Mouse (Mus musculus): ENCODE results near the gene Tiam2. TPM values are rescaled to one million over a fixed set of nuclear protein-coding genes. Genes with fewer than 3 reads are reported as not detected.
"Not testable (repeated sequence)": the region's sequence is repeated elsewhere in the genome, so short reads cannot be mapped to it uniquely, and the experiment has no call there.

The Tiam2 gene
- polyA plus RNA-seq, 1 experiment from 2014 or later, result 5.3 TPM

DNA sequence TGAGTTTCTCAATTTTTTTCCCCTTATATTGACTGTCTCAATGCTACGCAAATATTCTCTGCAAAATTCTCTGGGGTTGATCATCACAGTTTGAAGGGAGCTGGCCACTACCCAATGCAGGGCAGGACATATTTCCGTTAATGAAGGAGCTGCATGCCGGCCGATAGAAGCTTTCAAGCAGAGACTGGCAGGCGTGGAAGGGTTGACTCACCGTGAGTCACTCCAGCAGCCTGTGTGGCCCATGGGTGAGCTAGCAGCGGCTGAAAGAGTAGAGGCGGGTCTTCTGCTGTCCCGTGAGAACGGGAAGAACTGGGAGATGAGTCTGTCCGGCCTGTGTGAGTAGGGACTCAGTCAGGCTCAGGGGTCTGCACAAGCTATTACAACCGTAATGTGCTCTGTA lies 23.6 kb downstream of the Tiam2 start:
- no peak overlapping the region for H3K4me3 ChIP-seq
- H3K27me3 ChIP-seq (ENCODE audit: poor library complexity, severe bottlenecking), result no peaks in the 10 kb centered on the region
- WGBS, result 82% methylated on average over 12 of the region's 12 CpGs
- no peak overlapping the region for H3K27ac ChIP-seq
- DNase-seq (ENCODE audit: extremely low spot score, low spot score), result no peak
- H3K9me3 ChIP-seq, result no peaks in the 10 kb centered on the region
- peaks cover 21% of the 10 kb centered on the region for H3K4me1 ChIP-seq
- H3K36me3 ChIP-seq (replicated peaks), result no peaks in the 10 kb centered on the region

DNA sequence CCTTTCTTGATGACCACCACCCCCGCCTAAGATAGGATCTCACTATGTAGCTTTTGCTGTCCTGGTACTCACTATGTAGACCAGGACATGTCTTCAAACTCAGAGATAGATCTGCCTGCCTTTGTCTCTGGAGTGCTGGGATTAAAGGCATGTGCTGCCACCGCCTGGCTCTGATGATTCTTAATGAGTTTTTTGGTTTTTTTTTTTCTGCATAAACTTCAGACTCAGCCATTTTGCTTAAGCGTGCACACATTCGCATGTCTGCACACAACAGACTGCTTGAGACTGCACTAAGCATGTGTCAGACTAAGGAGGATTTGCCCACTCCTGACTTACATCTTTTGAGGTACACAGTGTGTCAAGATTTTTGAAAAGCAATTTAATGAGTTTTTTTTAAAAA lies 24.0 kb downstream of the Tiam2 start:
- WGBS, result 92% methylated on average over 4 of the region's 4 CpGs
- no peaks in the 10 kb centered on the region for H3K36me3 ChIP-seq (replicated peaks)
- DNase-seq (ENCODE audit: extremely low spot score, low spot score), result no peak
- no peaks in the 10 kb centered on the region for H3K9me3 ChIP-seq
- no peak overlapping the region for H3K27ac ChIP-seq
- no peaks in the 10 kb centered on the region for H3K27me3 ChIP-seq (ENCODE audit: poor library complexity, severe bottlenecking)
- H3K4me1 ChIP-seq, result peaks cover 20% of the 10 kb centered on the region
- no peak overlapping the region for H3K4me3 ChIP-seq

DNA sequence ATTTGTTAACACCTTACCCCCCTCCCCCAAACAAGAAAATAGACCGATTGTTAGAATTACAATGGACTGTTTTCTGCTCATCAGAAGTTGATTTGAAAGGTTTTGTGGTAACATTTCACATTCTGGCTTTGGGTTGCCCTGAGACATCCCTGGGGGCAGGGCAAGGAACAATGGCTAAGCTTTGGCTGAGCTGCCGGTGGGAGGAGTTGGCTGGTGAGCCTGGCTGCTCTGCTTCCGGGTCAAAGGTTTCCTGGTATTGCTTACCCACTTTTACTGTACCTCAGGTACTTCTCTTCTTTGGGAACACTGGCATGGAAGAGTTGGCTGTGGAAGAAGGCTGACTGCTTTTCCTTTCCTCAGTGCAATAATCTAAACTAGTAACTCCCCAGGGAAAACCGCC lies 25.3 kb downstream of the Tiam2 start:
- Histone ChIP-seq H3K4me3 (no peak overlapping the region), H3K4me1 (peaks cover 21% of the 10 kb centered on the region), H3K36me3 (replicated peaks) (no peaks in the 10 kb centered on the region), H3K27me3 (ENCODE audit: poor library complexity, severe bottlenecking) (no peaks in the 10 kb centered on the region), H3K27ac (no peak overlapping the region), H3K9me3 (no peaks in the 10 kb centered on the region)
- DNase-seq (ENCODE audit: extremely low spot score, low spot score), result no peak
- 71% methylated on average over 4 of the region's 4 CpGs for WGBS

DNA sequence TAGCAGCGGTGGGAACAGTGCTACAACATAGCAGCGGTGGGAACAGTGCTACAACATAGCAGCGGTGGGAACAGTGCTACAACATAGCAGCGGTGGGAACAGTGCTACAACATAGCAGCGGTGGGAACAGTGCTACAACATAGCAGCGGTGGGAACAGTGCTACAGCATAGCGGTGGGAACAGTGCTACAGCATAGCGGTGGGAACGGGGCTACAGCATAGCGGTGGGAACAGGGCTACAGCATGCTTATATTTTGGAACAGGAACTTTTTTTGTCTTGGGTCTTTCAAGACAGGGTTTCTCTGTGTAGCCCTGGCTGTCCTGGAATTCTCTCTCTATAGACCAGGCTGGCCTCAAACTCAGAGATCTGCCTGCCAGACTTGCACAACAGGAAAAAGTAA lies 26.8 kb downstream of the Tiam2 start:
- 97% methylated on average over 10 of the region's 10 CpGs for WGBS

DNA sequence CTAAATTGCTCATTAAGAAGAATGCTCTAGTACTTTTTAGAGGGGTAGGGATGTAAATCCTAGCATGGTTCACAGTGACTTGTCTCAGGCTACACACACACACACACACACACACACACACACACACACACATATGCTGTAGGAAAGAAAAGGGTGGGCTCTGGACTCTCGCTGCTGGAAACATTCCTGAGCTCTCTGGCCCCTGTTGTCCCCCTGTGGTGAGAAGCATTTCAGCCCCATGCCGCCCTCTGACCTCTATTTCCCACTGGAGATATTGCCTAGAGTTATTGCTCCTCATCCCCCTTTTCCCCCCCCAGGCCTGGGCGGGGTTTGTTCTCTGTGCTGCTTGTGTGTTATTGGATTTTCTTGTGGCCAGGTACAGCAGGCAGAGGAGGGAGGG lies 28.5 kb downstream of the Tiam2 start:
- no peak overlapping the region for H3K4me3 ChIP-seq
- no peaks in the 10 kb centered on the region for H3K27me3 ChIP-seq (ENCODE audit: poor library complexity, severe bottlenecking)
- no peaks in the 10 kb centered on the region for H3K9me3 ChIP-seq
- H3K36me3 ChIP-seq (replicated peaks), result no peaks in the 10 kb centered on the region
- peaks cover 25% of the 10 kb centered on the region for H3K4me1 ChIP-seq
- no peak overlapping the region for H3K27ac ChIP-seq
- 63% methylated on average over 3 of the region's 3 CpGs for WGBS
- DNase-seq (ENCODE audit: extremely low spot score, low spot score), result peak; percentile 22

More for the DNA sequence above, 26.8 kb downstream of the Tiam2 start:
- H3K4me1 ChIP-seq, result peaks cover 25% of the 10 kb centered on the region
- not testable (repeated sequence) for H3K27me3 ChIP-seq (ENCODE audit: poor library complexity, severe bottlenecking); H3K36me3 ChIP-seq (replicated peaks); H3K27ac ChIP-seq; DNase-seq (ENCODE audit: extremely low spot score, low spot score); H3K9me3 ChIP-seq; H3K4me3 ChIP-seq

DNA sequence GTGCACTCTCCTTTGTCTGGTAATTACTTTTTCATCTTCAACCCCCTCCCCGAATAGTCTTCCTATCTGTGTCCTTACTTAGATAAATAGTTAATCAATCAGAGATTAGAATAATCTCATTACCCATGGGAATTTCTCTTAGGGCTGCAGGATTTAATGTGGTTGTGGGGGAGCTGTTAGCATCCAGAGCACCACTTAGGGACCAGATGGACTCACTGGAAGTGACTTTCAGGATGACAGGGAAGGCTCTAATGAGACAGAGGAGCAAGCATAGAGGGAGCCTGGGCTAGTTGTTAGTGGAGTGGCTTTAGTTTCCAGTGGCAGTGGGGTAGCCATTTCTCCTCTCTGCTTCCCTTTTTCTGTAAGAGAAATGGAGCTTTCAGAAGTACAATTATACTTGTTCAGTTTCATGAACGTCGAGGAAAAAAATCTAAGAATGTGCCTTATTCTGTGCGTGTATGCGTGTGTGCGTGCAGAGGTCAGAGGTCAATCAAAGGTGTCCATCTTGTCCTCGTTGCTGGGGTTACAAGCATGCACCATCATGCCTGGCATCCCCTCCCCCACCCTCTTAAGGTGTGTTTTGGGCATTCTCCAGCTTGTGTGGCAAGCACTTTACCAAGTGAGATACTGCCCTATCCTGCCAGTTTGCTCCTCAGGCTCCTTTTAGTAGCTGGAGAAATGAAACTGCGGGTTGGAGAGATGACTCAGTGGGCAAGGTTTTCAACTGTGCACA lies 30.4 kb downstream of the Tiam2 start:
- 86% methylated on average over 8 of the region's 8 CpGs for whole genome bisulfite sequencing
- no peak overlapping the region for H3K27ac ChIP-seq
- no peak for DNase-seq (ENCODE audit: extremely low spot score, low spot score)

DNA sequence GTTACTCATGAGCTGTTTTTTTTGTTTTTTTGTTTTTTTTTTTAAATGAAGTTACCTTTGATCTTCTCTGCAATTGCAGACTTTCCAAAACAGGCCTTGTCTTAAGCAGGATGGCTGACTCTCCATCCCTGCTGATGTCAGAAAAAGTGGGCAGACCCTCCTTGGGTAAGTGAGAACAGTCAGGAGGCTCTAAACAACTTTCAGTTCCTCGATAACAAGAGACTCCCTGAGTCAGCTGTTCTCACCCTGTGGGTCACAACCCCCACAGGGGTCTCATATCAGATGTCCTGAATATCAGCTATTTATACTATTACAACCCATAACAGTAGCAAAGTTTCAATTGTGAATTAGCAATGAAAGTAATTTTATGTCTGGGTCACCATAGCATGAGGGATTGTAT lies 33.9 kb downstream of the Tiam2 start:
- no peaks in the 10 kb centered on the region for H3K36me3 ChIP-seq (replicated peaks)
- H3K27me3 ChIP-seq (ENCODE audit: poor library complexity, severe bottlenecking), result no peaks in the 10 kb centered on the region
- 27% methylated on average over 1 of the region's 1 CpGs for WGBS
- no peaks in the 10 kb centered on the region for H3K9me3 ChIP-seq
- H3K4me1 ChIP-seq, result peaks cover 20% of the 10 kb centered on the region
- no peak for DNase-seq (ENCODE audit: extremely low spot score, low spot score)
- no peak overlapping the region for H3K27ac ChIP-seq
- H3K4me3 ChIP-seq, result no peak overlapping the region

More for the DNA sequence above, 30.4 kb downstream of the Tiam2 start:
- peaks cover 29% of the 10 kb centered on the region for H3K4me1 ChIP-seq
- H3K36me3 ChIP-seq (replicated peaks), result no peaks in the 10 kb centered on the region
- no peak overlapping the region for H3K4me3 ChIP-seq
- no peaks in the 10 kb centered on the region for H3K9me3 ChIP-seq
- H3K27me3 ChIP-seq (ENCODE audit: poor library complexity, severe bottlenecking), result no peaks in the 10 kb centered on the region

DNA sequence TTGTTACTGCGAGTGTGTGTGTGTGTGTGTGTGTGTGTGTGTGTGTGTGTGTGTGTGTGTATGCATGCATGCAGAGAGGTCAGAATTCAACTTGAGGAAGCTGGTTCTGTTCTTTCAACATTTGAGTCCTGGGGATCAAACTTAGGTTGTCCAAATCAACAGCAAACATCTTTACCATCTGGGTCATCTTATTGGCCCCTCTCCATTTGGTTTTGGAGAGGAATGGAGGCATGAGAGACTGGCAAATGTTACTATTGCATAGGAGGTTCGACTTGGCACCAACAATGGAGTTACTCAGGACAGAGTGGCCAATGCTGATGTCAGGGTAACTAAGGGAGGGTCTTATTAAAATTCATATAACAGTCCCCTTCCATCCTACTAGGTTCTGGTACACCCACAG lies 35.4 kb downstream of the Tiam2 start:
- 90% methylated on average over 2 of the region's 2 CpGs for WGBS
- Histone ChIP-seq H3K36me3 (replicated peaks) (no peaks in the 10 kb centered on the region), H3K27ac (no peak overlapping the region), H3K4me3 (no peak overlapping the region), H3K9me3 (no peaks in the 10 kb centered on the region), H3K27me3 (ENCODE audit: poor library complexity, severe bottlenecking) (no peaks in the 10 kb centered on the region), H3K4me1 (peaks cover 13% of the 10 kb centered on the region)
- no peak for DNase-seq (ENCODE audit: extremely low spot score, low spot score)

DNA sequence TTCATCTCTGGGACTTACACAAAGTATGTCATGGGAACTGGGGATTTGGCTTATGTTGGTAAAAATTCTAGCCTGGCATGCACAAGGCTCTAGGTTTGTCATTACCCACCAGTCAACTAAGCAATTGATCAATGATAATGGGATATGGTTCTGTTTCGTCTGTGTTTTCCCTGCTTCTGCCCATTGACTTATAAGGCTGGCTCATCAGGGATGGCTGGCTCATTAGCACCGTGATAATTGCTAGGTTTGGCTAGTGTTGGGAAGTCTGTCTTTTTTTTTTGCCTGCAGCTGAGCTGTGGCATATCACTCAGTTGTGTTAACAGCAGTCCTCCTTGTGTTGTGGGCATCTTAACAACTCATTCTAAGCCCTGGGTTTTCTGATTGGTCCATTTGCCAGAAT lies 36.8 kb downstream of the Tiam2 start:
- WGBS, result 83% methylated on average over 2 of the region's 2 CpGs
- H3K27ac ChIP-seq, result no peak overlapping the region
- no peaks in the 10 kb centered on the region for H3K27me3 ChIP-seq (ENCODE audit: poor library complexity, severe bottlenecking)
- no peak for DNase-seq (ENCODE audit: extremely low spot score, low spot score)
- H3K4me3 ChIP-seq, result no peak overlapping the region
- no peaks in the 10 kb centered on the region for H3K36me3 ChIP-seq (replicated peaks)
- no peaks in the 10 kb centered on the region for H3K9me3 ChIP-seq
- H3K4me1 ChIP-seq, result peaks cover 9% of the 10 kb centered on the region

DNA sequence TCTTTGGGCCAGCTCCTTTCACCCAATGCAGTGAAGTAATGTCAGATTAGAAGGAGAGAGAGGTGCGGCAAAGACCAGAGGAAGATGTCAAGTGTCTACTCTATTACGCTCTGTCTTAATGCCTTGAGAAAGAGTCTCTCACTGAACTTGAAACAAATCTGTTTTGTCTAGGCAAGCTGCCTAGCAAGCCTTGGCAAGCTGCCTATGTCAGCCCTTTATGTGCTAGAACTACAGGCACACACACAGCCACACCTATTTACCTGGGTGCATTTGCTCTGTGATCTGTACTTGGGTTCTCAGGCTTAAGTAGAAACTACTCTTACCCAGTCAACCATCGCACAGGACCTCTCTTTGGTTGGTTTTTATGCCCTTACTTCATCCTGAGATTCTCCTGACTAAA lies 40.4 kb downstream of the Tiam2 start:
- WGBS, result 97% methylated on average over 3 of the region's 3 CpGs
- H3K27me3 ChIP-seq (ENCODE audit: poor library complexity, severe bottlenecking), result no peaks in the 10 kb centered on the region
- no peaks in the 10 kb centered on the region for H3K4me1 ChIP-seq
- DNase-seq (ENCODE audit: extremely low spot score, low spot score), result no peak
- H3K36me3 ChIP-seq (replicated peaks), result no peaks in the 10 kb centered on the region
- no peaks in the 10 kb centered on the region for H3K9me3 ChIP-seq
- no peak overlapping the region for H3K4me3 ChIP-seq
- no peak overlapping the region for H3K27ac ChIP-seq

DNA sequence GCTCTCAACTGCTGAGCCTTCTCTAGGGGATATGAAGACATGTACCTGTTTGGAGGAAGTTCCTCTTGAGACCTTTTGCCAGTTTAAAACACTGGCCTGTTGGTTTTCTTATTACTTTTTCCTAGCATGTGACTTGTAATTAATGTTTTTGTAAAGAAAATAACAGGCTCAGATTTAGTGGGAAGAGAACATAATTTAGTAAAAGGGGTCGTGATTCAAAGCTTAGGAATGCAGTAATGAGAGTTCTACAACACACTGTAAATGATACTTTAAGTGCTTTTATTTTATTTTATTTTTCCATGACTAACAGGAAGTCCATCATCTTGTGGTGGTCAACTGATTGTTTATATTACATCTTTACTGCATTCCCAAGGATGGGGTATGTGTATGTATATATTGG lies 42.0 kb downstream of the Tiam2 start:
- H3K9me3 ChIP-seq, result no peaks in the 10 kb centered on the region
- no peak for DNase-seq (ENCODE audit: extremely low spot score, low spot score)
- H3K27me3 ChIP-seq (ENCODE audit: poor library complexity, severe bottlenecking), result no peaks in the 10 kb centered on the region
- H3K4me3 ChIP-seq, result no peak overlapping the region
- no peaks in the 10 kb centered on the region for H3K4me1 ChIP-seq
- 75% methylated on average over 1 of the region's 1 CpGs for WGBS
- H3K36me3 ChIP-seq (replicated peaks), result no peaks in the 10 kb centered on the region
- H3K27ac ChIP-seq, result no peak overlapping the region

DNA sequence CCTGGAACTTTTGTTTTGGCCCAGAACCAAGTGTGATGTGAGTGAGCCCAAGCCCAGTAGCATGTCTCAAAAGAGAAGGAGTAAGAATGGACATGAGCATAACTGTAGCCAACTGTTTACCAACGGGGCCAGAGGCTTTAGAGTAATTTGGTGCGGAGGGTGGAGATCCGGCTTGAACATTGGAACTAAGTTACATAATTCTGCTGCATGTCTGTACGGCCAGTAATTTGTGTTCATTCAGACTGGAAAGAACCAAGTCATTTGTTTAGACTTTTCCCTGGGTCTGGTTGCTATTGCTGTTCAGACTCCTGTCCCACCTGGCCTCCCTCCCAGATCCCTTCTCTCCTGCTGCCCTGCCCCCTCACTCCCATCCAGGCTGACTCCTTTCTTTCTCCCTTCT lies 43.3 kb downstream of the Tiam2 start:
- Histone ChIP-seq H3K9me3 (no peaks in the 10 kb centered on the region), H3K4me3 (no peak overlapping the region), H3K36me3 (replicated peaks) (no peaks in the 10 kb centered on the region), H3K4me1 (no peaks in the 10 kb centered on the region), H3K27ac (no peak overlapping the region), H3K27me3 (ENCODE audit: poor library complexity, severe bottlenecking) (no peaks in the 10 kb centered on the region)
- WGBS, result 87% methylated on average over 4 of the region's 4 CpGs
- no peak for DNase-seq (ENCODE audit: extremely low spot score, low spot score)

DNA sequence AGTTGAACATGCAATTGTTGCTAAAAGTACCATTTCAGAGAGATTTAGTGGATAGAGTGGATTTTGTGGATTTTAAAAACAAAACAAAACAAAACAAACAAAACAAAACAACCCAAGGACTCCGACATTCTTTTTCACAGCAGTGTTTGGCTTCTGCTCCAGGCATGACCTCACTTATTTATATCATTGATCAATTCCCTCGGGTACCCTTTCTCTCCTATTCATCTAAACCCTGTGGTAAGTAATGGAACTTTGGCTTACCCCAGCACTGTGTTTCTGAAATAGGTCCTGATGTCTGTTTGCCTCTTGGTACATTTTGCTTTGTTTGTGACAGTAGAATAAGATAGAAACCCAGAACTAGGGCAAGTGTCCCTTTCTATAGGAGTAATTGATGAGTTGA lies 52.2 kb downstream of the Tiam2 start:
- no peak overlapping the region for H3K27ac ChIP-seq
- no peak overlapping the region for H3K4me3 ChIP-seq
- no peak for DNase-seq (ENCODE audit: extremely low spot score, low spot score)
- H3K4me1 ChIP-seq, result peaks cover 9% of the 10 kb centered on the region; the same call in 1 of the 2 replicates
- 73% methylated on average over 2 of the region's 2 CpGs for WGBS
- no peaks in the 10 kb centered on the region for H3K36me3 ChIP-seq (replicated peaks)
- H3K9me3 ChIP-seq, result no peaks in the 10 kb centered on the region
- no peaks in the 10 kb centered on the region for H3K27me3 ChIP-seq (ENCODE audit: poor library complexity, severe bottlenecking)
